Mouse (Mus musculus) limb, embryonic 11.5 days (tissue): ENCODE measurements at regions not wholly inside any gene's neighbourhood (a gene's known extent, or its start where the extent isn't known, plus 50 kb on each side); places are given as distances from the start of the nearest gene placed in this dataset.

Experiments
- ATAC-seq: fragments of 200-750 bp; cut with Nextera tagmentation; 2 replicates; pipeline ENCODE4 v1.8.0; 2017; ENCODE audit warnings: low read depth; ENCODE audit not compliant: insufficient number of reproducible peaks, low FRiP score, low TSS enrichment
- DNase-seq: peaks from one replicate; pipeline ENCODE4 v3.0.0-alpha.2; 2015; ENCODE audit warnings: low spot score
- H3K27ac ChIP-seq: fragments of 300-500 bp; sonication (generic); replicated peaks from 2 replicates; pipeline ENCODE4 v1.5.1; 2014; ENCODE audit warnings: low read depth, mild to moderate bottlenecking, low read length
- H3K27me3 ChIP-seq: fragments of 300-500 bp; sonication (generic); 2 replicates; pipeline ENCODE4 v1.6.1; 2014; ENCODE audit warnings: mild to moderate bottlenecking, low read length, mixed read lengths; ENCODE audit not compliant: control insufficient read depth, insufficient read depth
- H3K36me3 ChIP-seq: fragments of 300-500 bp; sonication (generic); 2 replicates; pipeline ENCODE4 v1.6.1; 2014; ENCODE audit warnings: mild to moderate bottlenecking, low read length, moderate library complexity, mixed read lengths; ENCODE audit not compliant: control insufficient read depth, insufficient read depth
- H3K4me1 ChIP-seq: fragments of 300-500 bp; sonication (generic); 2 replicates; pipeline ENCODE4 v1.6.1; 2014; ENCODE audit warnings: low read length, mixed read lengths; ENCODE audit not compliant: control insufficient read depth, insufficient read depth
- H3K4me2 ChIP-seq: fragments of 300-500 bp; sonication (generic); 2 replicates; pipeline ENCODE4 v1.6.1; 2014; ENCODE audit warnings: low read depth, mild to moderate bottlenecking, moderate library complexity; ENCODE audit not compliant: severe bottlenecking
- H3K4me3 ChIP-seq: fragments of 300-500 bp; sonication (generic); 2 replicates; pipeline ENCODE4 v1.5.1; 2014; ENCODE audit warnings: low read depth, low read length
- H3K9ac ChIP-seq: fragments of 300-500 bp; sonication (generic); 2 replicates; pipeline ENCODE4 v1.6.1; 2014; ENCODE audit warnings: mild to moderate bottlenecking, low read length
- H3K9me3 ChIP-seq: fragments of 300-500 bp; sonication (generic); 2 replicates; pipeline ENCODE4 v1.6.1; 2016; ENCODE audit warnings: low read length; ENCODE audit not compliant: control insufficient read depth
- WGBS: fragments of 180-500 bp; shearing (Covaris S2); extraction: QIAGEN DNeasy Blood & Tissue Kit; methylation state at CpG from one replicate; pipeline ENCODE4 v1.1.7; 2014; 5-methylcytosine and 5-hydroxymethylcytosine counted together

DNA sequence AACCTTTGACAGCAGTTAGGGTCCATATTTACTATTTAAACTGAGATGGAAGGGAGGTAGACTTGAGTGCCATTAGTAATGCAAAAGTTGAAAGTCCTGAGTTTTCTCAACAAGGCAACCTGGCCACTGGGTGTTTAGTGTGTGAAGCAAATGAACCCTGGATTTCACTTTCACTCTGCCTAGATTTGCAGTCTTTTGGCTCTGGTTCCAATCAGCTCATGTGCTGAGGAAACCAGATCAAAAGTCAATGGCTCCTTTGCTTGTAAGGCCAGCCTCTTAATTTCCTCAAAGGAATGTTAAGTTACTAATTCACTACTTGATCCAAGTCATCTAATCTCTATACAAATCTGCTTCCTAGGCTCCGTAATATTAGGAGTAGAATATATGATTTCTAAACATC is 247.7 kb upstream of the Tac1 start:
- no peaks in the 10 kb centered on the region for H3K36me3 ChIP-seq
- H3K27ac ChIP-seq: no peak overlapping the region
- no peaks in the 10 kb centered on the region for H3K27me3 ChIP-seq
- no peak overlapping the region for H3K4me3 ChIP-seq
- 75% methylated on average over 1 of the region's 1 CpGs for WGBS
- H3K4me2 ChIP-seq: no peak overlapping the region
- no peaks in the 10 kb centered on the region for H3K4me1 ChIP-seq
- no peaks in the 10 kb centered on the region for H3K9me3 ChIP-seq
- DNase-seq: no peak
- no peak overlapping the region for H3K9ac ChIP-seq
- no peak for ATAC-seq

DNA sequence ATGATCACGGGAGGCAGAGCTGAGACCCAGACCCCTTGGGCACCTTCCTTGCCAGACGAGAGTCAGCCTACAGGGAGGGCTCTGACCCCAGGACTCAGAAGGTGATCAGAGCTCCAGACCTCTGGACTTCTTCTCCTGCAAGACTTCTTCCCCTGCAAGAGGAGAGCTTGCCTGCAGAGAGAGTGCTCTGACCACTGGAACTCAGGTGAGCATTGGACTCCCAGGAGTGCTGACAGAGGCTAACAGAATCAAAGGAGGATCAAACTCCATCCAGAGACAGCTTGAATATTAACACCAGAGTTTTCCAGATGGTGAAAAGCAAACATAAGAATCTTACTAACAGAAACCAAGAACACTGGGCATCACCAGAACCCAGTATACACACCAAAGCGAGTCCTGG is 241.2 kb upstream of the Tac1 start:
- DNase-seq (no peak), ATAC-seq (no peak)
- WGBS: 85% methylated on average over 3 of the region's 3 CpGs
- Histone ChIP-seq H3K4me2 (no peak overlapping the region), H3K9ac (no peak overlapping the region), H3K27me3 (no peaks in the 10 kb centered on the region), H3K27ac (no peak overlapping the region), H3K36me3 (no peaks in the 10 kb centered on the region), H3K4me3 (no peak overlapping the region), H3K9me3 (no peaks in the 10 kb centered on the region), H3K4me1 (no peaks in the 10 kb centered on the region)

DNA sequence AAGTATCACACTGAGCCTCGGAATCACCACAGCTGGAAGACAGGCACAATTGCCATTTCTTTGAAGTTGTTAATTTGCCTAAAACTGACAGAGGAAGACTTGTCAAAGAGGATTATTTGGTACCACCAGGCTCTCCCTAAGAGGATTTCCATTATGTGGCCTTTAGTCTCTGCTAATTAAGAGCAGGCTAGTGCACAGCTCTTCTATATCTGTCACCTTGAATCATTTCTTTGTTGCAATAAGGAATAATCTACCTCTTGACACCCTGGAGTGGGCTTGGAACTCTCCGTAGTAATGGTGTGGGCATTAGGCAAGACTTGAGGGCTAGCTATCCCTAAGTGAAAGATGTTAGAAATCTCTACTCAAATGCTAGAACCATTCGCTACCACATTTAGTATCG is 227.7 kb upstream of the Tac1 start:
- no peaks in the 10 kb centered on the region for H3K9me3 ChIP-seq
- no peak overlapping the region for H3K4me3 ChIP-seq
- no peaks in the 10 kb centered on the region for H3K27me3 ChIP-seq
- no peak overlapping the region for H3K4me2 ChIP-seq
- no peak overlapping the region for H3K9ac ChIP-seq
- ATAC-seq (no peak), DNase-seq (no peak)
- H3K4me1 ChIP-seq: no peaks in the 10 kb centered on the region
- 49% methylated on average over 4 of the region's 4 CpGs for WGBS
- H3K36me3 ChIP-seq: no peaks in the 10 kb centered on the region
- H3K27ac ChIP-seq: no peak overlapping the region

DNA sequence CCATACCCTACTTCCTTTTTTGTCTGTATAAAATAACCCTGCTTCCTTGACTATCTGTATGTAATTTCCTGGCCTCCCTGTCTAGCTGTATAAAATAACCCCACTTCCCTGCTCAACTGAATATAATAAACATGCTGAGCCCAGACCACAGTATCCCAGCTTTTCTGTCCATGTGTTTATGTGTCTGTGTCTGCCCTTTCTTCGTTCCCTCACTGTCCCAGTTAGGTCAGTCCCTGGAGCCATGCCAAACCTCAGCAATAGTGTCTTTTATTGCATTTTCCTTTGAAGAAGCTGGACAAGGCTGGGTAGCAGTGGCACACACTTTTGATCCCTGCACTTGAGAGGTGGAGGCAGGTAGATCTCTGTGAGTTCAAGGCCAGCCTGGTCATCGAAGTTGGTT is 198.0 kb upstream of the Tac1 start:
- Histone ChIP-seq H3K9ac (no peak overlapping the region), H3K27ac (no peak overlapping the region), H3K9me3 (no peaks in the 10 kb centered on the region), H3K4me3 (no peak overlapping the region), H3K27me3 (no peaks in the 10 kb centered on the region), H3K4me2 (no peak overlapping the region), H3K36me3 (no peaks in the 10 kb centered on the region), H3K4me1 (no peaks in the 10 kb centered on the region)
- DNase-seq (no peak), ATAC-seq (no peak)
- 66% methylated on average over 2 of the region's 2 CpGs for WGBS

DNA sequence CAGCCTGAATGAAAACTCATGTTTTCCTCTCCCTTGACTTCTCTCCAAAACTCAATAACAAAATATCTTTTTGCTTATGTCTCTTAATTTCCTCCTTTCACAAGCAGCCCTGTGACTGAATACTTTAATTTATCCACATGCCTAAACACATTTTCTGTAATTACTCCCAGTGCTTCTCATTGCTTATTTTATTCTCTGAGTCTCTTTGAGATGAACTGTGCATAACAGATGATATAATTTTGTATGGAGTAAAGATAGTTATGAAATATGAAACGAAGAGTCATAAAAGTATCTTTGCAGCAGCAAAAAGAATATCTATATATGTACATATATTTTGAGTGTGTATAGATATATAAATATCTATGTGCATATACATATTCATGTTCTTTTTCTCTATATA is 187.5 kb upstream of the Tac1 start:
- no peak overlapping the region for H3K4me3 ChIP-seq
- H3K36me3 ChIP-seq: no peaks in the 10 kb centered on the region
- WGBS: 81% methylated on average over 1 of the region's 1 CpGs
- H3K9ac ChIP-seq: no peak overlapping the region
- no peaks in the 10 kb centered on the region for H3K4me1 ChIP-seq
- H3K27me3 ChIP-seq: no peaks in the 10 kb centered on the region
- no peak overlapping the region for H3K4me2 ChIP-seq
- ATAC-seq (no peak), DNase-seq (no peak)
- H3K27ac ChIP-seq: no peak overlapping the region
- H3K9me3 ChIP-seq: no peaks in the 10 kb centered on the region

DNA sequence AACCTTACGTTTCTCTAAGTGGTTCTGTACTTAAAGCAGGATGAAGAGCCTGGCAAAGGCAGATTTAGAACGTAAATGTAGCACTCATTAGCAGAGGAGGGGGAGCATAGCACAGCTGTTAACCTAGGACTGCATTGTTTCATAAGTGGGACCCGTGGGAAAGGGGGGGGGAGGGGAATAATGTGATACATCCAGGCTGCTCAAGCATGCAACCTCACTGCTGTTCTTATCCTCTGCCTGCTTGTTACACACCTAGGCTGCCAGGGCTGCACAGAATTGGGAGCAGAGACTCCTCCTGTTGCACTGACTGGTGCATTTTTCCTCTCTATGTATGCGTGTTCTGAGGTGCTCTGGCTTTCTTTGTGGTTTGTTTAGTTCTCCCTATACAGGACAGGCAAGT is 180.1 kb upstream of the Tac1 start:
- Histone ChIP-seq H3K4me3 (no peak overlapping the region), H3K9me3 (no peaks in the 10 kb centered on the region), H3K4me1 (no peaks in the 10 kb centered on the region), H3K9ac (no peak overlapping the region), H3K36me3 (no peaks in the 10 kb centered on the region), H3K27me3 (no peaks in the 10 kb centered on the region), H3K27ac (no peak overlapping the region), H3K4me2 (no peak overlapping the region)
- no peak for DNase-seq
- ATAC-seq: no peak
- 57% methylated on average over 4 of the region's 4 CpGs for WGBS

DNA sequence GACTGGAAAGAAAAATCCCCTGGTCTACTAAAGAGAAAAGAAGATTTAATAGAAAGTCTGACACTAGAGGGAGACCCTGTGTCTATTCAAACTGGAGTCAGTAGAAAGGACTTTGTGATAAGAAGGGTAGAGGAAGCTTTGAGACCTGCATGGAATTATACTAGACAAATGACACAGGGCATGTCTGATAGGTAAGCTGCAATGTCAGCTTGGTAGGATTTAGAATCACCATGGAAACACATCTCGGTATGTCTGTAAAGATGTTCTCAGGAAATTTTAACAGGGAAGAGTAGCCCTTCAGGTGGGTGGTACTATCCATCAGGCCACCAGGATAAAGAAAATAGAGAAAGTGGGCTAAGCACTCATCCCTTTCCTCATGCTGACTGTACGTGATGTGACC is 178.8 kb upstream of the Tac1 start:
- Histone ChIP-seq H3K36me3 (no peaks in the 10 kb centered on the region), H3K27ac (no peak overlapping the region), H3K27me3 (no peaks in the 10 kb centered on the region), H3K9me3 (no peaks in the 10 kb centered on the region), H3K4me2 (no peak overlapping the region), H3K4me1 (no peaks in the 10 kb centered on the region), H3K4me3 (no peak overlapping the region), H3K9ac (no peak overlapping the region)
- ATAC-seq (no peak), DNase-seq (no peak)
- WGBS: 93% methylated on average over 2 of the region's 2 CpGs

DNA sequence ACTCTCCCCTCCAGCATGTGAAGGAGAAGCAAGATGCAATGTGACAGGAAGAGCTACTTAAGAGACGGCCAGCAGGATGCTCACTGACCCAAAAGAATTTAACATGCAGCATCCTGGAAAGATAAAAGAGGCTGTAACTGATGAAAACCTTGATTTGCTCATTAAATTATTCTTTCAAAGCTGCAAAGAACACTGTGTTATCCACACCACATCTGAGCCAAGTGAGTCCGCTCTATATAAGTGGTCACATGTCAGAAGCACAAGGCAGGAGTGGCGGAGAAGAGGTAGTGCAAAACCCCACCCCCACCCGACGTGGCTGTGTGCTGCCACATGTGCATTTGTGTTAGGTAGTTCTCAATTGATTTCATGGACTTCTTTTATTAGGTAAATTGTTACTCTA is 176.0 kb upstream of the Tac1 start:
- Histone ChIP-seq H3K27ac (no peak overlapping the region), H3K27me3 (no peaks in the 10 kb centered on the region), H3K9ac (no peak overlapping the region), H3K36me3 (no peaks in the 10 kb centered on the region), H3K4me3 (no peak overlapping the region), H3K4me1 (no peaks in the 10 kb centered on the region), H3K9me3 (no peaks in the 10 kb centered on the region), H3K4me2 (no peak overlapping the region)
- ATAC-seq (no peak), DNase-seq (no peak)
- WGBS: 69% methylated on average over 5 of the region's 5 CpGs

DNA sequence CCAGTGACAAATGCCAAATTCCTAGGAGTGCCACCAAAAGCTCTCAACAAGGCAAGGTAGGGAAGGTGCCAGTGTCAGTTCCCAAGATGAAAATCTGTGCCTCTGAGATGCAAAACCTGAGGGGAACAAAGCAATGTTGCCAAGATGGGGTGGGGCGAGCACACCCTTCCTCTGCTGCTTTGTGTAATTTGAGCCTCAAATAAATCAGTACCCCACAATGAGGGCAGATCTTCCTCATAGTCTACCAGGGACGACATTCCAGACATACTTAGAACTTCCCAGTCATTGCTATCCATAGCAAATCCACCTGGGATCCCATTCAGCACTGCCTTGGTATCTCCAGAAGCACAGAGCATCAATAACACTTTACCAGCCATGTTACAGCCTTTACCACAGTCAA is 129.9 kb upstream of the Tac1 start:
- H3K4me1 ChIP-seq: no peaks in the 10 kb centered on the region
- ATAC-seq (no peak), DNase-seq (no peak)
- H3K9me3 ChIP-seq: no peaks in the 10 kb centered on the region
- no peak overlapping the region for H3K27ac ChIP-seq
- H3K9ac ChIP-seq: no peak overlapping the region
- no peaks in the 10 kb centered on the region for H3K36me3 ChIP-seq
- 34% methylated on average over 2 of the region's 2 CpGs for WGBS
- no peaks in the 10 kb centered on the region for H3K27me3 ChIP-seq
- H3K4me2 ChIP-seq: no peak overlapping the region
- no peak overlapping the region for H3K4me3 ChIP-seq
